Mouse (Mus musculus) lung, postnatal 0 days (tissue): ENCODE measurements around the gene Gopc. TPM values are rescaled to one million over a fixed set of nuclear protein-coding genes. Genes with fewer than 3 reads are reported as not detected.
"Not testable (repeated sequence)": the region's sequence is repeated elsewhere in the genome, so short reads cannot be mapped to it uniquely, and the experiment has no call there.

Source experiments
- ATAC-seq: fragments of 200-750 bp; cut with Nextera tagmentation; 2 replicates; pipeline ENCODE4 v1.8.0; 2017; ENCODE audit warnings: moderate library complexity
- DNase-seq: peaks from one replicate; pipeline ENCODE4 v3.0.0-alpha.2; 2016; ENCODE audit warnings: low spot score
- H3K27ac ChIP-seq: fragments of 300-500 bp; sonication (generic); 2 replicates; pipeline ENCODE4 v1.5.1; 2014; ENCODE audit warnings: antibody characterized with exemption, mild to moderate bottlenecking, low read length, mixed read lengths
- H3K27me3 ChIP-seq: fragments of 300-500 bp; sonication (generic); replicated peaks from 2 replicates; pipeline ENCODE4 v1.6.1; 2014; ENCODE audit warnings: low read length, mixed read lengths; ENCODE audit not compliant: insufficient read depth
- H3K36me3 ChIP-seq: fragments of 300-500 bp; sonication (generic); 2 replicates; pipeline ENCODE4 v1.6.1; 2014; ENCODE audit warnings: low read length, mixed read lengths; ENCODE audit not compliant: insufficient read depth
- H3K4me1 ChIP-seq: fragments of 300-500 bp; sonication (generic); 2 replicates; pipeline ENCODE4 v1.6.1; 2014; ENCODE audit warnings: antibody characterized with exemption, low read depth, low read length, mixed read lengths; ENCODE audit not compliant: insufficient read depth
- H3K4me2 ChIP-seq: fragments of 300-500 bp; sonication (generic); replicated peaks from 2 replicates; pipeline ENCODE4 v1.6.1; 2014; ENCODE audit warnings: low read depth, mild to moderate bottlenecking, low read length, moderate library complexity, mixed read lengths
- H3K4me3 ChIP-seq: fragments of 300-500 bp; sonication (generic); 2 replicates; pipeline ENCODE4 v1.5.1; 2014; ENCODE audit warnings: low read depth, low read length
- H3K9ac ChIP-seq: fragments of 300-500 bp; sonication (generic); replicated peaks from 2 replicates; pipeline ENCODE4 v1.6.1; 2014; ENCODE audit warnings: low read depth, mild to moderate bottlenecking
- H3K9me3 ChIP-seq: fragments of 300-500 bp; sonication (generic); 2 replicates; pipeline ENCODE4 v1.6.1; 2016; ENCODE audit warnings: low read length, mixed read lengths
- CTCF ChIP-seq: IDR thresholded peaks from 2 replicates; pipeline ENCODE4 v1.5.1; 2016; ENCODE audit warnings: antibody characterized with exemption, mild to moderate bottlenecking
- EP300 ChIP-seq: IDR thresholded peaks from 2 replicates; pipeline ENCODE4 v1.6.1; 2016; ENCODE audit warnings: antibody characterized with exemption, mild to moderate bottlenecking, control low read depth
- WGBS: fragments of 180-500 bp; shearing (Covaris S2); extraction: QIAGEN DNeasy Blood & Tissue Kit; methylation state at CpG from one replicate; pipeline ENCODE4 v1.1.7; 2014; 5-methylcytosine and 5-hydroxymethylcytosine counted together
- polyA plus RNA-seq: library from polyadenylated mRNA; unstranded; fragments of >200 nt; fragmentation: Nextera tagmentation; extraction: Ambion mirVana; gene quantifications from 2 replicates; pipeline ENCODE4 v1.2.1, GENCODE M21; 2015

Gopc gene
- polyA plus RNA-seq, 1 experiment from 2014 or later, result 13.7 TPM

DNA sequence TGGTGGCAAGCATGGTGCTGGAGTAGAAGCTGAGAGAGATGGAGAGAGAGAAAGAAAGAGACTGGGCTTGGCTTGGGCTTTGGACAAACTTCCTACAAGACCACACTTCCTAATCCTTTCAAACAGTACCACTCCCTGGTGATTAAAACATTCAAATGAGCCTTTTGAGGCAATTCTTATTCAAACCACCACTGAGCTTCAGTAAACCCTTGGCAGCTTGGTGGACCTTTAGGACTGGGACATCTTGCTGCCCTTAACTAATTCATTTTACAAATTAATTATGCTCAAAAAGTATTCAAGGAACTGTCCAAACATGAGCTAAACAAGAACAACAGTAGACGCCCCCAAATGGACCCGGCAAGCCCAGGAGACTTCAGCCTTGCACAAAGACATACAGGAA, 86.0 kb downstream of the Gopc start:
- DNase-seq (no peak), ATAC-seq (no peak)
- H3K4me3 ChIP-seq, result no peak overlapping the region
- H3K27ac ChIP-seq, result no peak overlapping the region
- H3K9ac ChIP-seq, result no peak overlapping the region
- H3K27me3 ChIP-seq, result no peaks in the 10 kb centered on the region
- no peaks in the 10 kb centered on the region for H3K36me3 ChIP-seq
- no peak overlapping the region for H3K4me2 ChIP-seq
- no peaks in the 10 kb centered on the region for H3K9me3 ChIP-seq
- TF ChIP-seq EP300 (no peak), CTCF (no peak)
- no peaks in the 10 kb centered on the region for H3K4me1 ChIP-seq
- WGBS, result 95% methylated on average over 2 of the region's 2 CpGs

DNA sequence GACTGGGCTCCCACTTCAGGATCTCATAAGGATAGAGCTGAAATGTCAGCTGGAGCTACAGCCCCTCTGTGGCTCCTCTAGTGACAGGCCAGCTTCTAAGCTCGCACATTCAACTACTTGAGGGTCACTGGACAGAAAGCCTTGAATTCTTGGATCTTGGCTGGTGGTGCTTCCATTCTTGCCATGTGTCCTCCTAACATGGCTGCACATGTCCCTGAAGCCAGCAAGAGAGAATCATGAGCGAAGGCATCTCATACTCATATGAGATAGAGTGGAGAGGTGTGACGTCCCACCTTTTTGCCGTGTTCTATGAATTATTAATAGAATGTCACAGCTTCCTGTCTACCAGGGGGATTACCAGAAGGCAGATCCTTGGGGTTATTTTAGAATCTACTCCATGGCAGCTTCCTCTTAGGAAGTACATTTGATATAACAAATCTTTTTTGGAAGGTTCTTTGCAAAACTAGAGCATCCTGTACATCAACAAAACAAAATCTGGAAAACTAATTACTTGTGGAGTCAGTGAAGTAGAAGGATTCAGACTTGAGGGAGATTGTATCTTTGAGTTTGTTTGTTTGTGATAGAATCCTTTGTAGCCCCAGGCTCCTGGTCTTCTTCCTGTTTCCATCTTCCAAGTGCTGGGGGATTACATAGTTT, 87.9 kb downstream of the Gopc start:
- no peak overlapping the region for H3K4me2 ChIP-seq
- WGBS, result 60% methylated on average over 4 of the region's 4 CpGs
- H3K4me3 ChIP-seq, result no peak overlapping the region
- no peaks in the 10 kb centered on the region for H3K27me3 ChIP-seq
- no peak overlapping the region for H3K9ac ChIP-seq
- no peak for ATAC-seq
- H3K27ac ChIP-seq, result no peak overlapping the region
- no peaks in the 10 kb centered on the region for H3K36me3 ChIP-seq
- H3K9me3 ChIP-seq, result no peaks in the 10 kb centered on the region
- no peaks in the 10 kb centered on the region for H3K4me1 ChIP-seq
- peak; percentile 57 for TF ChIP-seq EP300
- no peak for TF ChIP-seq CTCF
- DNase-seq, result peak; percentile 18

DNA sequence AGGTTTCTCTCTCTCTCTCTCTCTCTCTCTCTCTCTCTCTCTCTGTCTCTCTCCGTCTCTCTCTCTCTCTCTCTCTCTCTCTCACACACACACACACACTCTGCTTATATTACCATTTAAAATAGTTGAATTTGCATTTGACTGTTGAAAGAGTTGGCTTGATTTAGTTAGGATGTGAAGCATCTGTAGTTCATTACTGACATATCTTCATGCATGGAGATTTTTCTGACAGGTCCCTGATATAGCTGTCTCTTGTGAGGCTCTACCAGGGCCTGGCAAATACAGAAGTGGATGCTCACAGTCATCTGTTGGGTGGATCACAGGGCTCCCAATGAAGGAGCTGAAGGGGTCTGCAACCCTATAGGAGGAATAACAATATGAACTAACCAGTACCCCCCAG, 89.5 kb downstream of the Gopc start:
- H3K4me2 ChIP-seq, H3K27me3 ChIP-seq, H3K9me3 ChIP-seq, H3K9ac ChIP-seq, H3K36me3 ChIP-seq, H3K27ac ChIP-seq, H3K4me1 ChIP-seq, H3K4me3 ChIP-seq, DNase-seq, ATAC-seq: not testable (repeated sequence)
- WGBS, result 74% methylated on average over 1 of the region's 1 CpGs

DNA sequence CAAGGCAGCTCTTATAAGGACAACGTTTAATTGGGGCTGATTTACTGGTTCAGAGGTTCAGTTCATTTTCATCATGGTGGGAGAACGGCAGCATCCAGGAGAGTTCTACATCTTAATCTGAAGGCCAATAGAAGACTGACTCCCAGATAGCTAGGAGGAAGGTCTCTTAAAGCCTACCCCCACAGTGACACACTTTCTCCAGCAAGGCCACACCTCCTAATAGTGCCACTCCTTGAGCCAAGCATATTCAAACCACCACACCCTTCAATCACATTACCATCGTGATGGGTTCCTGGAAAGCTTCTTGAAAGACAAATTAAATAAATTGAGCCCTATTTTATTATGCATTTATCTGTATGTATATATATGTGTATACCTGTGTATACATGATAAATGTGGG, 92.7 kb downstream of the Gopc start:
- ATAC-seq (no peak), DNase-seq (no peak)
- no peaks in the 10 kb centered on the region for H3K9me3 ChIP-seq
- H3K36me3 ChIP-seq, result no peaks in the 10 kb centered on the region
- TF ChIP-seq CTCF (no peak), EP300 (no peak)
- H3K27ac ChIP-seq, result no peak overlapping the region
- H3K27me3 ChIP-seq, result no peaks in the 10 kb centered on the region
- 78% methylated on average over 3 of the region's 3 CpGs for WGBS
- H3K4me3 ChIP-seq, result no peak overlapping the region
- H3K4me1 ChIP-seq, result no peaks in the 10 kb centered on the region
- no peak overlapping the region for H3K4me2 ChIP-seq
- H3K9ac ChIP-seq, result no peak overlapping the region

DNA sequence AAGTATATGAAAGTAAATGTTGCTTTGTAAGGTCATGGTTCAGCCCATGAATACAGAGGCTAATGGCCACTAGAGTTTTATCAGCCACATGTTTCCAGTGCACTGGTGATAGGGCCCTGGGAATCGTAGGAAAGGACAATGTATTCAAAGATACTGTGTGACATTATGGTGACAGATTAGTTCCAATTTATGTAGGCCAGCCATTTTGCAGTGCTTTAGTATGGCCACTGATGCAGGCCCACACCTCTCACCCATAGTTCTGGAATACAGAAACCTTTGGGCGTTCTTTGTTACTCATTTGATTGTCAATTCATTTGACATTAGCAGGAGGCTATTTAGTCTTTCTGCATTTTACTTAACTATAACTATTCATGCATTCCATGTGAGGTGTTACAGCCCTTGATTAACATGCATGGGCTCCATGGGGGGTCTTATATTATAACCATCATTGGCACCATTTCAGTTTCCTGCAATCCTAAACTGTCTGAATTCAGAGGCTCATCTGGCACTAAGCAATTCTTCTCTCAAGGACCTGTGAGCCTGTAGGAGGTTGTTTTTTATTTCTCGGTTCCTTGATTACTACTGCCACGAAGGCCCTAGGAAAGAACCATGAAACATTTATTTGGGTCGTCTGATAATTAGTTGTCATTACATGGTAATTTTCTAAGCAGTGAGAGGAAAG, 93.9 kb downstream of the Gopc start:
- Histone ChIP-seq H3K4me1 (no peaks in the 10 kb centered on the region), H3K9ac (no peak overlapping the region), H3K27ac (no peak overlapping the region), H3K9me3 (no peaks in the 10 kb centered on the region), H3K36me3 (no peaks in the 10 kb centered on the region), H3K4me3 (no peak overlapping the region), H3K4me2 (no peak overlapping the region), H3K27me3 (no peaks in the 10 kb centered on the region)
- TF ChIP-seq CTCF (no peak), EP300 (no peak)
- DNase-seq (no peak), ATAC-seq (no peak)
- WGBS, result 87% methylated on average over 5 of the region's 5 CpGs

Other genes with a start within 250 kb of the Gopc start
- 1.2 and 1.4 TPM in 2 replicates for gene Ros1, start 186.9 kb downstream of the Gopc start, polyA plus RNA-seq
- 20.5 and 24.1 TPM in 2 replicates for gene Dcbld1, start 148.5 kb downstream of the Gopc start, polyA plus RNA-seq
- not detected in 2 replicates for gene Gm26741, start 23.4 kb downstream of the Gopc start, polyA plus RNA-seq
- gene Nepn, start 6.8 kb upstream of the Gopc start, polyA plus RNA-seq, result not detected in 2 replicates
- 9.0 and 11.3 TPM in 2 replicates for gene Nus1, start 35.4 kb upstream of the Gopc start, polyA plus RNA-seq